Mouse (Mus musculus): ENCODE data around the gene Inpp5b.
A peak's percentile ranks its signal among the peaks of the same experiment; 100 is the strongest.
"Not testable (repeated sequence)": the region's sequence is repeated elsewhere in the genome, so short reads cannot be mapped to it uniquely, and the experiment has no call there.

Gene Inpp5b

GRCm38 (mm10) chr4:124741376-124742343 is at the start of gene Inpp5b:
Gene Inpp5b, plus strand, starts transcription at chr4:124741850.
- DNase-seq = peak; percentile 81 to 82

GRCm38 (mm10) chr4:124692416-124692861 is 49.2 kb upstream of the Inpp5b start:
- DNase-seq = peak in 1 of 2 experiments; percentile 31

- peak; percentile 89 to 90 for DNase-seq
Measured at GRCm38 (mm10) chr4:124693135-124693894, 48.3 kb upstream of the Inpp5b start, which contains the start of gene Utp11. Gene Utp11, minus strand, starts transcription at chr4:124693600.

- no peak for DNase-seq
Measured at GRCm38 (mm10) chr4:124694572-124694971, 47.1 kb upstream of the Inpp5b start.

GRCm38 (mm10) chr4:124695786-124696516 is 45.7 kb upstream of the Inpp5b start:
- no peak for DNase-seq

GRCm38 (mm10) chr4:124699791-124700190 is 41.9 kb upstream of the Inpp5b start:
- no peak for DNase-seq

GRCm38 (mm10) chr4:124700248-124700971 is 41.2 kb upstream of the Inpp5b start, which contains the start of gene Fhl3:
Gene Fhl3, plus strand, starts transcription at chr4:124700701.
- peak; percentile 77 to 80 for DNase-seq

GRCm38 (mm10) chr4:124701052-124701845 is 40.4 kb upstream of the Inpp5b start:
- DNase-seq = peak; percentile 46 to 50

- DNase-seq = no peak
Measured at GRCm38 (mm10) chr4:124701916-124702315, 39.7 kb upstream of the Inpp5b start.

- peak in 1 of 2 experiments; percentile 26 for DNase-seq
Measured at GRCm38 (mm10) chr4:124703406-124703805, 38.2 kb upstream of the Inpp5b start.

GRCm38 (mm10) chr4:124703881-124704796 is 37.5 kb upstream of the Inpp5b start:
- peak; percentile 36 to 40 for DNase-seq

- peak; percentile 72 to 86 for DNase-seq
Measured at GRCm38 (mm10) chr4:124704797-124705474, 36.7 kb upstream of the Inpp5b start.

- DNase-seq = no peak
Measured at GRCm38 (mm10) chr4:124705661-124706269, 35.9 kb upstream of the Inpp5b start.

GRCm38 (mm10) chr4:124707381-124708199 is 34.1 kb upstream of the Inpp5b start:
- DNase-seq = not testable (repeated sequence)

- not testable (repeated sequence) for DNase-seq
Measured at GRCm38 (mm10) chr4:124708200-124708517, 33.5 kb upstream of the Inpp5b start.

GRCm38 (mm10) chr4:124708518-124709477 is 32.9 kb upstream of the Inpp5b start:
- peak; percentile 93 to 96 for DNase-seq
